Mouse (Mus musculus) layer of hippocampus, adult 9-11 months (tissue): ENCODE data around the gene BC004004.
"Not testable (repeated sequence)": the region's sequence is repeated elsewhere in the genome, so short reads cannot be mapped to it uniquely, and the experiment has no call there.

Experiments
- DNase-seq: peaks from one replicate; pipeline ENCODE4 v3.0.0; 2022

The BC004004 gene

GRCm38 (mm10) chr17:29301421-29301820 lies 32.8 kb downstream of the BC004004 start:
- DNase-seq = no peak

GRCm38 (mm10) chr17:29302149-29302548 lies 33.6 kb downstream of the BC004004 start:
- no peak for DNase-seq

- DNase-seq = no peak
Measured at GRCm38 (mm10) chr17:29303087-29303486, 34.5 kb downstream of the BC004004 start.

- DNase-seq = no peak
Measured at GRCm38 (mm10) chr17:29303856-29304255, 35.3 kb downstream of the BC004004 start.

- no peak for DNase-seq
Measured at GRCm38 (mm10) chr17:29304376-29305057, 35.9 kb downstream of the BC004004 start.

DNA sequence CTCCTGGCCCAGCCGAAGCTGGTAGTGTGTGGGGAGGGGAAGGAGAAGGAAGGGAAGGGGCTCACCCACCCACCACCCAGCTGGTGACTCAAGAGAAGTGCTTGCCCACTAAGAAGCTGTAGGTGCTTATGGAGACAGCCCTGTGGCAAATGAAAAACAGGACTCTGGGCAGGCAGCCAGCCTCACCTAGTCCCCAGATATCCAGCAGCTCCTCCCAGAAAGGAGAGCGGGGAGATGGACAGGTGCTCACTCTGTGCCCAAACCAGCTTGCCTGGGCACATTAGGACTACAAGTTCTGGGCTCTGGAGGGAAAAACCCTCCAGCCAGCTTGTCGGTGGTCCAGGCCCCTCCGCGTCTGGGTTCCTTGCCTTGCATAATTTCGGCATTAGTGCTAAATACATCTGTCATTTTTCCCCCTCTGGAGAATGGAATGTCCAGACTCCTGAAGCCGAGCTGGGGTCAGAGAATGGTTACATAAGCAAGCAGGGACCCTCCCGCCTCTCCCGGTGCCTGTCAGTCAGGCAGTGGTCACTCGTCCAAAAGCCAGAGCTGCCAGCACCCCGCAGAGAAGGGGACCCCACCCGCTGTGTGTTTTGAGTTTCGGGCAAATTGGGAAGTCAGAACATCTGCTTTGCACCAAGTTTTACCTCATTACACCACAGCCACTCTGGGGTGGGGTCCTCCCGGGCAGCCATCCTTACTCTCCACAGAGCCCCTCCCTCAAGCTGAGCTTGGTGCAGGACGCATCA lies 36.6 kb downstream of the BC004004 start:
- DNase-seq = no peak

DNA sequence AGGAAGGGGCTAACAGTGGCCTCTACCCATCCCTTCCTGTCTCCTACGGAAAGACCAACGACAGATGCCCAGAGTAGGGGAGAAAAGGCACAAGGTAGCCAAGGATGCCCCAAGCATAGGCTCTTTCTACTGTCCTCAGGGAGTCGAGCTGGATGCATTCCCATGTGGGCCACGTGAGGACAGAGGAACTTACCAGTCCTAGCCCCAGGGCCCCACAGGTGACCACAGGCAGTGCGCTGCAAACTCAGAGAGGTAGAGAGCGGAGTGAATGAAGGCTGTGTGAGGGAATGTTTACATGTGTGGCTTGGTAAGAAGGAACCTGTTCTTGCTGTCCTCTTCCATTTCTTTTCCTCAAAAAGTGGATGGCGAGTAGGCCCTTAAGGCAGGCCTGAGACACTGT lies 37.3 kb downstream of the BC004004 start:
- no peak for DNase-seq

DNA sequence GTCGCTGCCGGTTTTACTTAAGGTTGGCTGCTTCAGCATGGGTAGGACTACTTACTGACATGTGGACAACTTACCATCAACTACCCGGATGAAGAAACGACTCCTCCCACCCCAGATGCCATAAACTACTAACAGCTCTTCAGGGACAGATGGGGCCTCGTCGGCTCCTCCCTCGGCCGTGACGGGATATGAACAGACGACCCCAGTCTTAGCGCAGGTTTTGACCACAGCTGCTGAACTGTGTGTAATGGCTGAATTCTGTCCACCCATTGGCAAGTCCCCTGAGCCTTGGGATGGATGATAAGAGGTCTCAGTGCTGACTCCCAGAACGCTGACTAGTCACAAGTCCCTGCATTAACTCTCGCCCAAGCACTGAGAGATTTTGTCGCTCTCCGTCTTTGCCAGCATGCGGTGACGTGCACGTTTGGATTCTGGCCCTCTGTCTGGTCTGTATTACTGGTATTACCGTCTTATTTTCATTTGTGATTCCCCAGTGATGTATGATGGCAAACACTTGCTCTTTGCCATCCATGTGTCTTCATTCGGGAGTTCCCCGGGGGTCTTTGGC lies 41.6 kb downstream of the BC004004 start:
- DNase-seq = no peak

DNA sequence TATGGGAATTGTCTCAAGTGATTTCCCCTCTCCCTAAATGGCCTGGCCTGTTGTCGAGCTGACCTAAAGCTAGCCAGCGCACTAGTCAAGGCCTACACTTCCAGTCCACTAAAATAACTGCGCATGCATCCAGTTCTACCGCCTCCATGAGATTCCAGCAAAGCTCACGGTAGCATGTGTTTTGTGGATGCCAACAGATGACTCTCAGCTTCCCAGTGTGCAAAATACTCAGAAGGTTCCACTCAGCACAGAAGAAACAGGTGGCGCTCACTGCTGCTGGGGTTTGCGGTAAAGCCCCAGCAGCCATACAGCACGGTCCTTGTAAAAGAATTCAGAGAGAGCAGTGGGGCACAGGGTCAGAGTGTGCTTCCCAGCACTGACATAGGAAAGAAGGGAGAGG lies 43.0 kb downstream of the BC004004 start:
- DNase-seq = peak; percentile 65

GRCm38 (mm10) chr17:29312082-29312481 lies 43.5 kb downstream of the BC004004 start:
- no peak for DNase-seq

DNA sequence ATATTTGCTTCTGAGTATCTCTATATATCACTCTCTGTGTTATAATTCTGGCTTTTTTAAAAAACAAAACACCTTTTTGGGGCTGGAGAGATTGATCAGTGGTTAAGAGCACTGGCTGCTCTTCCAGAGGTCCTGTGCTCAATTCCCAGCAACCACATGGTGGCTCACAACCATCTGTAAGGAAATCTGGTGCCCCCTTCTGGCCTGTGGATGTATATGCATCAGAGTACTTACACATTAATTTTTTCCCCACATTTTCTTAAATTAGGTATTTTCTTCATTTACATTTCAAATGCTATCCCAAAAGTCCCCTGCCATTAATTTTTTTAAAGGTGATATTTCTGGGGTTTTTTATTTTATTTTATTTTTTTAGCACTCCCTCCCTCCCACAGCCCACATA lies 44.7 kb downstream of the BC004004 start:
- no peak for DNase-seq

- no peak for DNase-seq
Measured at GRCm38 (mm10) chr17:29315672-29316465, 47.3 kb downstream of the BC004004 start.

DNA sequence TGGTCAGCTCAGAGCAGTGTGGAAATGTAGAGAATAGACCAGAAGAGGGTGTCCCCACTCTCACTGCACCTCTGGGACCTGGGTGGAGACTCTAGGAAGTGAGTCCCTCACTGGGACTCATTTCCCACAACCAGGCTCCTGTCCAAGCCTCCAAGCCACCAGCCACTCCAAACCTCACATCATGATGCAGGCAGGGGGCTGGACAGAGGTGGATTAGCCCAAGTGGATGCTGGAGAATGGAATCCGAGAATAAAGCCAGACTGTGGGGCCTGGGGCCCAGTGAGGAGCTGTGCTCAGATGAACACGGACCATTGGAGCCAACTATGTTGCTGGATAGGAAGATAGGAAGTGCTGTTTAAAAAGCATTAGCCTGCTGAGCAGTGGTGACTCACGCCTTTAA lies 48.3 kb downstream of the BC004004 start:
- DNase-seq = no peak

- not testable (repeated sequence) for DNase-seq
Measured at GRCm38 (mm10) chr17:29317380-29317779, 48.8 kb downstream of the BC004004 start, which contains the start of gene Pi16. TSS of gene Pi16 (plus strand) at chr17:29317680.

DNA sequence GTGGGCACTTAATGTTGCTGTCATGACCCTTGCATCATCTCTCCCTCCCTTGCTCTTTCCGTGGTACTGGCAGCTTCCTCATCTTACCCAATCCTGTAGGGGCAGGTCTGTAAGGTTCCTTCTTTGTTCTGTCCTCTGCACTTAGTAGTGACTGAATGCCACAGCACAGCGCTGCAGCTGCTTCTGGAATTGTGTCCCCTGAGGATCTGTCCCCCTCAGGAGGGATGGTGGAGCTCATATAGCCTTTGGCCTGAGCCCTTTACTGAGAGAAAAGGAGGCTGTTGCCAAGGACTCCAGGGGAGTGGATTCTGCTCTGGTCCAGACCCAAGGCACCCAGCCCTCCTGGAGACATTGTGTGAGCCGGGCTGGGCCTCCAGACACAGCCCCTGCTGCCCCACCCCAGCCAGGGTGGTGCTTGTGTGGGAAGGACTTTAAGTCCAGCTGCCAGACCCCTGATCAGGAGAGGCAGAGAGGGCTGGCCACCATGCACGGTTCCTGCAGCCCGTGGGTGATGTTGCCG lies 50.2 kb downstream of the BC004004 start:
- no peak for DNase-seq

DNA sequence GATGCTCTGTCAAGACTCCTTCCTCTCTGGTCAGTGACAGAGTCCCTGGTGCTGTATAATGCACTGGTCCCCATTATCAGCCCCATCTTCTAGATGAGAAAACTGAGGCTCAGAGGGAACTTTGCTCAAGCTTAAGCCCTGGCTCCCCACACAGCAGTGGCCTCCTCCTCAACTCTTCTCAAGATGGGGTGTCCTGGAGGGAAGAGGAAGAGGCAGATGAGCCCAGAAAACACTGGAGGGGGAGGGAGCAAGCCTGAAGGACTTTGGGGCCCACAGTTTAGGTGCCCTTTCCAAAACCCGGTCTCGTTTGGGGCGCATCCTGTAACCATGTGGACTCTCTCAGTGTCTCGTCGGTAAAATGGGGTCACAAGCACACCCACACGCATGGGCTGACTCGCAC lies 50.9 kb downstream of the BC004004 start:
- DNase-seq = no peak

DNA sequence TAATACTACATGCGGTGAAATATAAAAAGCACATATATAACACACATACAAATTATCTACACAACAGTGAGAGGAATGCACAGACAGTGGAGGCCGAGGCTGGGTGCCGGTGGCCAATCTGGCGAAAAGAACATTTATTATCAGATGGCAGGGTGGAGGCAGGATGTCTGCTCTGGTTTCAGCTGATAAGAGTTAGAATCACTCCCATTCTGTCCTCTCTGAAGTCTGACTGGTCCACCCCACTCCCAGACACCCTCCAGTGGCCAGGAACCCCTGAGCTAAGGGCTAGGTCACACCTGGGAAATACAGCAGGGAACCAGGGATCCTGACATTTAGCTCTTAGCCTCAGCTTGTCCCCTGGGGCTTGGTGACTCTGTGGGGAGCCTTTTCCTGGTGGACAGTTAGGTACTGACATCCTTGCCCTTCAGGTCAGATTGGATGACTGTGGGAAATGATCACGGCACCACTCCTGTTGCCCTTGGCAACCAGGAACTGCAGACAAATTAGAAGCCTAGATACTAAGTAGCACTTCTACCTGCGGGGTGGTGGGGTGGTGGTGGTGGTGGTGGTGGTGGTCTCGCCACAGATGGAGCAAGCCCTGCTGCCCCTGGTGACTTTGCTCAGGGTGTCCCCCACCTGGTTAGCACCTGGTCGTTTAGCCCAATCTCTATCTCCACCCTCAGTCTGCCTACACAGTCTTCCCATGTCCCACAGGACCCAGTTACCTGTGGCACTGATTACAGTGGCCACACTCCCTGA lies 51.5 kb downstream of the BC004004 start:
- no peak for DNase-seq

- no peak for DNase-seq
Measured at GRCm38 (mm10) chr17:29321765-29322602, 53.4 kb downstream of the BC004004 start.

- no peak for DNase-seq
Measured at GRCm38 (mm10) chr17:29322603-29322962, 54.0 kb downstream of the BC004004 start.

- DNase-seq = no peak
Measured at GRCm38 (mm10) chr17:29323625-29324024, 55.0 kb downstream of the BC004004 start.

- no peak for DNase-seq
Measured at GRCm38 (mm10) chr17:29325831-29326230, 57.2 kb downstream of the BC004004 start.
